Mouse (Mus musculus) gastrocnemius, adult 18-20 months (tissue): Measurements from ENCODE around the gene Zcchc10. TPM values are rescaled to one million over a fixed set of nuclear protein-coding genes. Genes with fewer than 3 reads are reported as not detected.
"Not testable (repeated sequence)": the region's sequence is repeated elsewhere in the genome, so short reads cannot be mapped to it uniquely, and the experiment has no call there.

ENCODE experiments used
- DNase-seq: peaks from one replicate; pipeline ENCODE4 v3.0.0; 2021; ENCODE audit warnings: low spot score
- total RNA-seq, 2 experiments: library from RNA; stranded (reverse); gene quantifications; 2 replicates each; pipeline ENCODE4 v1.2.3; 2021

The Zcchc10 gene
- total RNA-seq, 2 experiments from 2014 or later, result 7.4 to 7.8 TPM

DNA sequence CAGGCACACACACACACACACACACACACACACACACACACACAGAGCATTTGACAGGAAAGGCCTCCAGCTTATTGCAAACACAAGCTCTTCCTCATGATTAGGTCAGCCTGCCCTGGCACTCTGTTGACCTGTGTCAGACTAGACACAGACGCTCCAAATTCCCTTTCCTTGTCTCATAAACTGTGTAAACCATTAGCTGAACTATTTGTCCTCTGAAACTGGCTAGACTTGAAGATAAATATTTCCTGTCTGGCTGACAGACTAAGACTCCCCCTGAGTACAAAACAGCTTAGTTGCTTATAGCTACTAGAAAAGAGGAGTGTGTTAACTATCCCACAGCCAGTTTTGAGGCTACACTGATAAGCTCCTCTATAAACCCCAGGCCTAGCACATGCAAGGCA is 9.7 kb upstream of the Zcchc10 start:
- no peak for DNase-seq

DNA sequence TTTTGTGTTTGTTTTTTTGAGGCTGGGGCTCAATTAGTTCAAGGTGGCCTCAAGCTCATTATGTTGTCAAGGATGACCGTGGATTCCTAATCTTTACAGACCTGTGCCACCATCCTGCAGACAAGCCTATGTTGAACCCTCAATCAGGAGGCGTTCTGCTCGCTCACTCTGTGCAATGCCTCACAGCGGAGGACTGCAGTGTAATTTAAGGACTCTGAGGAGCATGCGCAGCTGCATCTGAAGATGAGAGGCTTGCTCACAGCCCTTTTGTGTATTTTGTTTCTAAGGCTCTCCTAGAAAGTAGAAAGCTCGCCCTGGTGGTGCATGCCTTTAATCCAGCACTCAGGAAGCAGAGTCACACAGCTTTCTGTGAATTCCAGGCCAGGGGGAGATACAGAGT is 7.5 kb upstream of the Zcchc10 start:
- DNase-seq, result no peak

DNA sequence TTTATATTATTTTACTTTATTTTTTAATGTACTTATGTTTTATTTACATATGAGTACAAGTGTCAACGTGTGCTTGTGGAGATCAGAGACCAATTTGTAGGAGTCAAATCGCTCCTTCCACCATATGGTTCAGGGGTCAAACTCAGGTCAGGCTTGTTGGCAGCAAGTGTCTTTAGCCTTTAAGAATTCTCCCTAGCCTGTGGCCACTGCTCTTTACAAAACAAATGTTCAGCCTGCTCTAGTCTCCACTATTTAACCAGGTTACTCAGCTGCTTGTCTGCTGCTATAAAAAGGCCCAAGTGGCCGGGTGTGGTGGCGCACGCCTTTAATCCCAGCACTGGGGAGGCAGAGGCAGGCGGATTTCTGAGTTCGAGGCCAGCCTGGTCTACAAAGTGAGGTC is 6.4 kb upstream of the Zcchc10 start:
- DNase-seq, result no peak

DNA sequence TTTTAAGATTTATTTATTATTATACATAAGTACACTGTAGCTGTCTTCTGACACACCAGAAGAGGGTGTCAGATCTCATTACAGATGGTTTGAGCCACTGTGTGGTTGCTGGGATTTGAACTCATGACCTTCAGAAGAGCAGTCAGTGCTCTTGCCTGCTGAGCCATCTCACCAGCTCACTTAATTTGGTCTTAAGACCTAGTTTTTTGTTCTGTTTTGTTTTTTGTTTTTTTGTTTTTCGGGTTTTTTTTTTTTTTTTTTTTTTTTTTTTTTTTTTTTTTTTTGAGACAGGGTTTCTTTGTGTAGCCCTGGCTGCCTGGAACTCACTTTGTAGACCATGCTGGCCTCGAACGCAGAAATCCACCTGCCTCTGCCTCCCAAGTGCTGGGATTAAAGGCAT is 5.9 kb upstream of the Zcchc10 start:
- DNase-seq, result not testable (repeated sequence)

DNA sequence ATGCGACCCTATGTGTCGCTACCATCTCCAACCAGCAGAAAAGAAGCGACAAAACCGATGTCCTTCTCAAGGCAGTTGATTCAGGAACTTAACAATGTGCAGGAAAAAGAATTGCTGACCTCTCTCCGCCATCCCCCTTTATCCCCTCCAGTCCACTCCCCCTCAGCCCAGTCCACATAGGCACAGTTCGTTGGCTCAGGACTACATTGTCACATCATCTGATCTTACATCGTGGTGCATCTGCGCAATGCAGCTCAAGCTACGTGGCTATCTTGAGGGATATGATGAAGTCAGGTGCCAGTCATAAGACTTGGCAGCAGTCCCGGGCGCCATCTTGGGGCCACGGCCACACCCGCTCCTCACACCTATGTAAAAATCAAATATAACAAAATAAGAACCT is 4.6 kb upstream of the Zcchc10 start:
- not testable (repeated sequence) for DNase-seq

DNA sequence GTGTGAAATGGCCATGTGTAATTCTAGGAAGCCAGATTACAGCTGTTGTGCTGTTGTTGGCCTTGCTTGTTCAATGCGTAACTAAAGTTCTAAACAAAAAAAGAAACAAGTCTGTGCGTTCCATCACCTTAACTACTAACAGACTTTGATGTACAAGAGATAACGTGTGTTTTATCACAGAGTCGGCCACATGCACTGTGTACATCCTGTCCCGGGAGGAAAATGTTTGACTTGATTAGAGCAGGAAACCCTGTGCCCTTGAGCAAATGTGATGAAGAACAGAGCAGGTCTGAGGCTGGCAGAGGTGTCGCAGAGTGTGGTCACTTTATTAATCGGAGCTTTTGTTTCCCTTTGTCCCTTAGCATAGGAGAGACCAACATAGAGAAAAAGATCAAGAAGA is 5.8 kb downstream of the Zcchc10 start:
- no peak for DNase-seq

DNA sequence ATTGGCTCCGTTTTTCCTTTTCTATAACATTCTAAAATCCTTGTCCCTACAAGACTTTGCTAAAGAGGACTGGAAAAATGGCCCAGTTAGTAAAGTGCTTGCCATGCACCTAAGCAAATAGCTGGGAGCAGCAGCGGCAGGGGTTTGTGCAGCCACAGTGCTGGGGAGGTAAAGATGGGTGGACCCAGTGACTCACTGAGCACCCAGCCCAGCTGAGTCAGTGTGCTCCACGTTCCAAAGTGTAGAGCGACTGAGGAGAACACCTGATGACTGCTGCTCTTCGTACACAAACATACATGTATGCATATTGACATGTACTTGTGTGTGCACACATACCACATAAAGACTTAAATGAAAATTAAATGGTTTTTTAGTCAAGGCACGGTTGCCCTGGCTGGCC is 6.6 kb downstream of the Zcchc10 start:
- no peak for DNase-seq

DNA sequence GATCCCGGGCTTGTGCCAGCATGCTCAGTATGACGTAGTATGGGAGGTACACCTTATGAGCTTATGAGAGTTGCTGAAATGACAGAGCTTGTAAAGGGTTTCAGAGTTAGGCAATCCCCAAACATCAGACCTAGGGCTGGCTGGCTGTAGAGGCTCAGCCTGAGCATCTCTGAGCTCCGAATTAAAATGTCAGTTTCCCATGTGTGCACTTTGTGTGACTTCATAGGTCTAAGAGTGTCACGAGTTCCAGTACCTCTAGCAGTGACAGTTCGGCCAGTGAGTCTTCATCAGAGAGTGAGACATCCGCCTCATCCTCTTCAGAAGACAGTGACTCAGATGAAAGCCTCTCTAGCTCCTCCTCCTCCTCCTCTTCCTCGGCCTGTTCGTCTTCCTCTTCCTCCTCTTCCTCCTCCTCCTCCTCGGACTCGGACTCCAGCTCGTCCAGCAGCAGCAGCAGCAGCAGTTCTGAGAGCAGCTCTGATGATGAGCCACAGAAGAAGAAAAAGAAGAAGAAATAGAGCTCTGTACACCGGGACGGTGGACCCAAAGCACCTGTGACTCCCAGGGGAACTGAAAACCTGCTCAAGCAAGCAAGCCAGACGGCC is 7.7 kb downstream of the Zcchc10 start:
- no peak for DNase-seq

DNA sequence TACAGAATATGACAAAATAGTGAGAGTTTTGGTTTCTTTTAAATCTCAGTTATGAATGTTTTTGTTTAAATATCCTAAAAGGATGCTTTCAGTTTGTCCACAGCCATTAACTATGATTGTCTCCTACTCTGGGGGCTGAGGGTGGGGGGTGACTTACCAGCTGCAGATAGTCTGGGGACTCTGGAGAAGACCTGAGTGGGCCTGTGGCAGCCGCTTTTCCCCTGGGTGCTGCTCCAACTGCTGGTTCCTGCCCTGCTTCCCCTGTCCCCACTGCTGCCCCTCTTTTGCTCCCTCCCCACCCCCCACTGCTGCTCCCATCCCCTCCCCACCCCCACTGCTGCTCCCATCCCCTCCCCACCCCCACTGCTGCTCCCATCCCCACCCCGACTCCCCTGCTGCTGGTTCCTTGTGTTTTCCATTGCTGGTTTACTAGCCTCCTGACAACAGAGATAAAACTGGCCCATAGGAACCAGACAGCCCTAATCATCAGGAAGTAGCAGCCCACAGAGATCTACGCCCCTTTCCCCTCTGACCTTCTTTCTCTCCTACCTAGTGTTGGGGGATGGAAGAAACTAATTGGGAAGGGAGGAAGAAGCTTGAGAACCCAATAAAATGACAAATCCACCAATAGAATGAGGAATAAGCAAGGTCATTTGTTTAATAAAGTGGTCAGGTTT is 11.2 kb downstream of the Zcchc10 start:
- no peak for DNase-seq

DNA sequence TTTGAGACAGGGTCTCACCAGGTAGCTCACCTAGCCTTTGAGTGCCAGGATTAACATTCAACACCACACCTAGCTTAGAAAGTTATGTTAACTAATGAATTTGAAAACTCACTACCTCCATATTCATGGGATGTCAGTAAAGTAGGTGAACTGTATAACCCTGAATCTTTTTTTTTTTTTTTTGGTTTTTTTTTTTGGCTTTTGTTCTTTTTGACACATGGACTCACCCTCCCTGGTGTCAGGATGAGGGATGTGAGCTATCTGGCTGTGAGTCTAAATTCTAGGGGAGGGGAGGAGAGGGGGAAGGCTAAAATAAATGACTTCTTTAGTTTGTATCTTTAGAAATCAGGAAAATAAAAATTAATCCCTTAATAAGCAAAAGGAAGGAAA is 11.7 kb downstream of the Zcchc10 start:
- no peak for DNase-seq

DNA sequence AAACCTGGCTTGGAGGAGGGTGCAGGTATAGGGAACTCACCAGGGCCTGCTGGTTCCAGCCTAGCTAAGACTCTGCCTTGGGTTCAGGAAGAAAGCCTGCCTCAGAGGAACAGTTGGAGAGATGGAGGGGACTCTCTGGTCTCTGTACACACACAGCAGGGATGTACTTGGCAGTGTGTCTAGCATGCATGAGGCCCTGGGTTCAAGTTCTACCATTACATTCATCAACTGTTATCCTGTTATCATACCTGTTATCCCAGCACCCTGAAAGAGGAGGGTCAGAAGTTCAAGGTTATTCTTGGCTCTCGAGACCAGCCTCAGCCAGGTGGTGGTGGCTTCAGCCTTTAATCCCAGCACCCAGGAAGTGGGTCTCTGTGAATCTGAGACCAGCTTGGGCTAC is 12.4 kb downstream of the Zcchc10 start:
- DNase-seq, result no peak

DNA sequence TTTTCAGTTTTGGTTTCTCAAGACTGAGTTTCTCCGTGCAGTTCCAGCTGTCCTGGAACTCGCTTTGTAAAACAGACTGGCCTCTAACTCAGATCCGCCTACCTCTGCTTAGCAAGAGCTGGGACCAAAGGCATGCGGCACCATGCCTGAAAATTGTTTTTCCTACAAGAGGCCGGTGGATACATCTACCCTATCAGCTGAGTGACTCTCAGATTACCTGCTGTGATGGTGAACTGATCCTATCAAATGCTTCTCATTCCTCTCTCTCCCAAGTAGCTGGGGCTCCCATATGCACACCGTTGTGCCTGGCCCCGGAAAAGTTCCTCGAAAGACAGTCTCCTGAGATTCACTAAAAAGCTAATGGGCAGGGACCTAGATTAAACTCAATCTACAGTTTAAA is 13.2 kb downstream of the Zcchc10 start:
- no peak for DNase-seq

DNA sequence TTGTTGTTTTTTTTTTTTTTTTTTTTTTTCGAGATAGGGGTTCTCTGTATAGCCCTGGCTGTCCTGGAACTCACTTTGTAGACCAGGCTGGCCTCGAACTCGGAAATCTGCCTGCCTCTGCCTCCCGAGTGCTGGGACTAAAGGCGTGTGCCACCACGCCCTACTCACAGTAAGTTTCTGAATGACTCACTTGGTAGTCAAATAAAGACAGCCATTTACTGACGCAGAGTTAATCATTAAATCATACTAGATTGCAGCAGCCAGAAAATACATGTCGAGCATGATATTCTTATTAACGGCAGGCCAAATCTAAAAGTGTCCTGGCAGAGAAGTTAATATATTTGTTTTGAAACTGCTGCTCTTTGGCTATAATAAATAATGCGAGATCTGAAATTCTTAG is 16.5 kb downstream of the Zcchc10 start:
- DNase-seq, result not testable (repeated sequence)

DNA sequence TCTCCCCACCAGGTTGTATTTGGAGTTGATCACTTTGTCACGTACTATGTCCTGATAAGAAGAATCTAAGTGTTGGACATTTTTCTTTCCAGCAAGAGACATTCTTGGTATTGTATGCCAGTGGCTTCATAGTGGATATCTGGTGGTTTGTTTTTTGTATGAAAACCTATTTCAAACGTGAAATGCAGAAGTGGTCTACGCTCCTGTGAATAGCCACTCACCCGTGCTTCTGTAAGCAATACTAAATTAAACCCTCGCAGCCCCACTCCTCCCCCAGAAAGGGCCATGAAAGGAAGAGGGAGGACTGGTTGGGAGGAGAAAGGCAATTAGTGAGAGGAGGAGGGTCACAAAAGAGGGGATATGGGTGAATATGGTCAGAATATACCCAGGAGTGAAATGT is 18.2 kb downstream of the Zcchc10 start:
- no peak for DNase-seq

DNA sequence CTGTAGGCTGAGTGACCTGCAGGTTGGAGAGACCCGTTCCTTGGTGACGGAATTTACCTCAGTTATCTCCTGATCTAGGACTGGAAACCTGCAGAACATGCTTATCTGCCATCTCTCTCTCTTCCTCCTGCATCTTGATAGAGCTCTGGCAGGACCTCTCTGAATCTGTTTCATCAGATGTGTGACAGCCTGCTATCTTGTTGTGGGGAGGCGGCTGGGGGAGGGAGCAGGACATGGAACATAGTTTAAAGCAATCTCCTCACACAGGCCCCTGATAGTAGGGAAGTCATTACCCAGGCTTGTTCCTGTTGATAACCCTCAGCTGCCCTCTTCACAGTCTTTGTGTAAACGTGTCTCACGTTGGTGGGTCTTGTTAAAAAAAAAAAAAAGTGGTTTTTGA is 20.8 kb downstream of the Zcchc10 start:
- no peak for DNase-seq

DNA sequence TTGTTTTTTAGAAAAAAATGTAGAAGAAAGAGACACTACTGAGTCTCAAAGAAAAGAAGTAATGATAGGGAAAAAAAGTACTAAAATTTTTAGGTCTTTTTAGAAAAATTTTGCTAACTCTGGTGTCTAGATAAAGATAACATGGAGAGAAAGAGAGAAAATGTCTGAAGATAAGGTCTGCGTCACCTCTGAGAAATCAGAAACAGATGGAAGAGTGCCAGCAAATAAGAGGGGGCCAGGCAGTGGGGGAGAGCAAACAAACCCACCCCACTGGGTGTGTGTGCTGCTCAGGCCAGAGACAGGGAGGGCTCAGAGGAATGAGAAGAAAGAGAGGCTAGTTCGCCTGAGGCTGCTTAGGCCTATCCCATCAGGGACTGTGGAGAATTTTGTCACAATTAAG is 21.3 kb downstream of the Zcchc10 start:
- no peak for DNase-seq

DNA sequence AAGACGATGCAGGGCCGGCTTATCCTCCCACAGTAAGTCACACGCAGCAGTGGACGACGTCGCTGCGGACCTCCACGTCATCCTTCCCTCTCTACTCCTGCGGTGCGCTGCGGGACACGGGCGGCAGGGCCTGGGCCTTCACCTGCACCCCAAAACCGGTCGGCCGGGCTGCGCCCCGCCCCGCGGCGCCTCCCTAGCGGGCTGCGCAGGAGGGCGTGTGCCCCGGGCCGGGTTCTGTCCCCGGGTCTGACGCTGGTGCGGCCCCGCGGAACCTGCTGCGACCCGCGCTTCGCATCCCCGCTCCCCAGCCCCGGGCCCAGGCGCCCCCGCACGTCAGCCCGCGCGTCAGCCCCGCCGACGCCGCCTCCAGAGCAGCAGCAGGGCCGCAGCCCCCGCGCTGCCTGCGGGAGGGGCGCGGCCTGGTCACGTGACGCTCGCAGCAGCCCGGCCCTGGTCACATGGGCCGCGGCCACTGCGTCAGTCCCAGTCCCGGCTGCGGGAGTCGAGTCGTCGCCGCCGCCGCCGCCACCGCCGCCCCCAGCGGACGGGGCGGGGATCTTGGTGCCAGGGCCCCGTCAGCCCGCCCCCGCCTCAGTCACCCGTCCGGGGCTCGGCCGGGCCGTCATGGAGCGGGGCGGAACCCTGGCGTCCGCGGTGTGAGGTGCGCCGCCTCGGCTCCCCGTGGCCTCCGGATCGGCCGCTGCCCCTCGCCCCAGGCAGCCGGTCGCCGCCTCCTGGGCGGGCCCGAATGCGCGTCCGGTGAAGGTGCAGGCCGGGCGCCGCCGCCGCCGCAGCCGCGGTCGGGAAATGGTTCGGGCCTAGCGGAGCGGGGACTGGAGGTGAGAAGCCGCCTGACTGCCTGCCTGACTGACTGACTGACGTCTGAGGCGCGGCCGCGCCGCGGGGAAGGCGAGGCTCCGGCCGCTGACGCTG is 26.1 kb downstream of the Zcchc10 start, which contains the start of gene Aff4:
TSS of gene Aff4 (plus strand) at position 543 of the 933 bp plus-strand sequence.
- DNase-seq, result peak; percentile 84

DNA sequence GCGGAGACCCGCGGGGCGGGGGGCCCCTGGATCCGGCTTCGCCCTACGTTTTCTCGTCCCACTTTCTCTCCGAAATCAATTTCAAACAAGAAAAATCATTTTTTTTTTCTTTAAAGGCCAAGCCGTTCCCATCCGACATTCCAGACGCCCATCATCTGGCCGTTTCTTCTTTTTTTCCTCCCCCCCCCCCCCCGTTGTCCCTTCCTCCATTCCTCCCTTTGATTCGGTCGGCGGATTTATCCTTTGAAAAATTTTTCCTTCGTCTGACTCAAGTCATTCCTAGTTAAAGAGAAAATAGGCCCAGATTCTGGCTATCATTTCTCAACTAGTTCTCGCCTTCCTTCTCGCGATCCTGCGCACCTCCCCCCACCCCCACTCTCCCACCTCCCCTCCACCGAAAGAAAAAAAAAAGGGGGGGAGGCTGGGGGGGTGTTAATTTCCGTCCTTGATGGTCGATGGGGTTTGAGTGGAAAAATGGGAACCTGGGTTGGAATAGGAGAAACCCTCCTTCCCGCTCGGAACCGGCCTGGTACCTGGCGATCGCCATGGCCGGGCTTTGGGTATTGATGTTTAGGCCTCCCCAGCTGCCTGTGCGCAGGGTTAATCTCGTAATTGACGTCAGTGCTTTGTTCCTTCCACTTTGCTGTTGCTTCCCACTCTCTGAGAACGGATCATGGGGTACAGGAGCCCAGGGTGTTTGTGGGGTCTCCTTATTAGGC is 26.9 kb downstream of the Zcchc10 start:
- peak; percentile 24 for DNase-seq

DNA sequence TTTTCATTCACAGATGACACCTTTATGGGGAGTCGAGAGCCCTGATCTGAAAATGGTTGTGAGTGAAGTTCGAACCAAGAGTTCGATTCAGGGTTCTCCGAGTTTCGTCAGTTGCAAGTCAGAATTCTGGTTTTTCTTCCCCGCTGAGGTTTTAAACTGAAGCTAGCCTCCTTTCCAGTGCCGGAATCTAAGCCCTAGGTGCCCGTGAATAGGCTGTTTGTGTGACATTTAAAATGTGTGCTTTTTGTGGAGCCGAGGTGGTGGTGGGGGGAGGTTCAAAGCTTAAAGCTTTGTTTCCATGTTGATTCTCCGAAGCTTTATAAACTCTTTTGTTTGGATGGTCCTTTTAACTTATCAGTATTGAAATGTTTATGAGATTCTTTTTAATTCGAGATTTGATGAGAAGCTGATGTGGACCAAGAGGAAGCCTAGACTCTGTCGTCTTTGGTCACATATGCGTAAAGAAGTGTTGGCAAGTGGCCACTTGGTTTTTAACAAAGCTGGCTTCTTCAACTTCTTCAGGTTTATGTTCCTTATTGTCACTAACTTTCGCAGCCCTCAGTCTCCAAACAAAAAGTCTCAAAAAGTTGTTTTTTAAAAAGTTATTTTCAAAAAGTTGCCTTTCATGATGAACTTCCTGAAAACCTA is 27.6 kb downstream of the Zcchc10 start:
- no peak for DNase-seq

DNA sequence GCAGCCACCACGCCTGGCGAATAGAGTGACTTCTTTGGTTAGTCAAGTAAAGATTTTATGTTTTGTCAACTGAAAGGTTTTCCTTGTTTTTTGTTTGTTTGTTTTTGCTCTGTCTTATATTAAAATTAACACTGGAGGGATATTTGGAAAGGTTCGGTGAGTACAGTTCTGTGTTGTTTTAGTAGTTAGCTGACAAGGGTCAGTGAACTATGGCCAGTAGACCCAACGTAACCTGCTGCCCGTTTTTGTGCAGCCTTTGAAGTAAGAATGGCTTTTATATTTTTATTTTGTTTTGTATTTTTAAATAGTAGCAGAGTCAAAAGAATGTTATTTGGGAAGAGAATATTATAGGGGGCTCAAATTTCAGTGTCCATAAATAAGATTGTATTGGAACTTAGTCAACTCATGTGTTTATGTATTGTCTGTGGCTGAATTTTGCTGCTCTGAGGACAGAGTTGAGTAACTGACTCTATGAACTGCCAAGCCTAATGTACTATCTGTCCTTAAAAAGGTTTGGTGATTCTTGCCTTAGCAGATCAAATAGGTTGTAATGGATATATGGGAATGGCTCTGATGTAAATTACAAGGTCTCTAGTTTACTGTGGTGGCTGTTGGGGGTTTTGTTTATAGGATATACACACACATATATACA is 34.2 kb downstream of the Zcchc10 start:
- no peak for DNase-seq

DNA sequence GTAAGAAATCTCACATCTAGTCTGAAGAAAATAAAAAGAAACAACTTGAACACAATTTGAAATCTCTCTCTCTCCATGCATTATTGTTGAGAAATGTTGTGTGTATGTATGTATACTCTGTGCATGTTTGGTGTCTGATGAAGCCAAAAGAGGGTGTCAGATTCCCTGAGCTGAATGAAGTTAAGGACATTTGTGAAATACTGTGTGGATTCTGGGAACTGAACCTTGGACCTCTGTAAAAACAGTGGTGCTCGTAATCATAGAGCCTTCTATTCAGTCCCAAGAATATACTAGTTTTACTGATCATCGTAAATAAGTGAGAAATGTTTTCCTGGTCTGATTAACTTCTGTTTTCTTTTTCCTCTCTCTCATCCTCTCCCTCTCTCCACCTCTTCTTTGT is 42.6 kb downstream of the Zcchc10 start:
- DNase-seq, result no peak
